Mouse (Mus musculus) intestine, postnatal 0 days (tissue): ENCODE measurements around the gene Ttc7. TPM values are rescaled to one million over a fixed set of nuclear protein-coding genes. Genes with fewer than 3 reads are reported as not detected.
A peak's percentile ranks its signal among the peaks of the same experiment; 100 is the strongest.

Experiments
- ATAC-seq: fragments of 200-750 bp; cut with Nextera tagmentation; 2 replicates; pipeline ENCODE4 v1.8.0; 2017; ENCODE audit warnings: mild to moderate bottlenecking, moderate TSS enrichment, moderate library complexity
- H3K27ac ChIP-seq: fragments of 300-500 bp; sonication (generic); 2 replicates; pipeline ENCODE4 v1.5.1; 2014; ENCODE audit warnings: mild to moderate bottlenecking, low read depth, low read length, moderate library complexity
- H3K27me3 ChIP-seq: fragments of 300-500 bp; sonication (generic); replicated peaks from 2 replicates; pipeline ENCODE4 v1.6.1; 2014; ENCODE audit warnings: low read length, mixed read lengths; ENCODE audit not compliant: control insufficient read depth, insufficient read depth
- H3K36me3 ChIP-seq: fragments of 300-500 bp; sonication (generic); 2 replicates; pipeline ENCODE4 v1.6.1; 2014; ENCODE audit warnings: mild to moderate bottlenecking, moderate library complexity; ENCODE audit not compliant: control insufficient read depth, insufficient read depth
- H3K4me1 ChIP-seq: fragments of 300-500 bp; sonication (generic); replicated peaks from 2 replicates; pipeline ENCODE4 v1.6.1; 2014; ENCODE audit warnings: antibody characterized with exemption, low read length, mixed read lengths; ENCODE audit not compliant: control insufficient read depth, insufficient read depth
- H3K4me2 ChIP-seq: fragments of 300-500 bp; sonication (generic); replicated peaks from 2 replicates; pipeline ENCODE4 v1.6.1; 2014; ENCODE audit warnings: low read depth, mild to moderate bottlenecking, moderate library complexity
- H3K4me3 ChIP-seq: fragments of 300-500 bp; sonication (generic); 2 replicates; pipeline ENCODE4 v1.5.1; 2014; ENCODE audit warnings: low read depth, low read length
- H3K9ac ChIP-seq: fragments of 300-500 bp; sonication (generic); 2 replicates; pipeline ENCODE4 v1.6.1; 2014; ENCODE audit warnings: mild to moderate bottlenecking, low read depth, low read length
- H3K9me3 ChIP-seq: fragments of 300-500 bp; sonication (generic); 2 replicates; pipeline ENCODE4 v1.6.1; 2016; ENCODE audit warnings: mixed run types; ENCODE audit not compliant: control insufficient read depth
- CTCF ChIP-seq: sonication (generic); IDR thresholded peaks from 2 replicates; pipeline ENCODE4 v1.5.1; 2016; ENCODE audit warnings: low read depth, mild to moderate bottlenecking, control low read depth, antibody characterized with exemption, moderate library complexity
- WGBS: fragments of 180-500 bp; shearing (Covaris S2); extraction: QIAGEN DNeasy Blood & Tissue Kit; methylation state at CpG from one replicate; pipeline ENCODE4 v1.1.7; 2014; 5-methylcytosine and 5-hydroxymethylcytosine counted together
- polyA plus RNA-seq: library from polyadenylated mRNA; unstranded; fragments of >200 nt; fragmentation: Nextera tagmentation; extraction: Ambion mirVana; gene quantifications from 2 replicates; pipeline ENCODE4 v1.2.1, GENCODE M21; 2015

Ttc7 gene
- polyA plus RNA-seq, 1 experiment from 2014 or later, result 61.7 TPM

GRCm38 (mm10) chr17:87361132-87361531, 78.4 kb downstream of the Ttc7 start:
- H3K9me3 ChIP-seq, result no peaks in the 10 kb centered on the region
- WGBS, result 78% methylated on average over 3 of the region's 3 CpGs
- H3K4me2 ChIP-seq, result no peak overlapping the region
- ATAC-seq, result no peak
- H3K4me3 ChIP-seq, result no peak overlapping the region
- no peak for TF ChIP-seq CTCF
- no peak overlapping the region for H3K9ac ChIP-seq
- H3K4me1 ChIP-seq, result no peaks in the 10 kb centered on the region
- H3K27ac ChIP-seq, result no peak overlapping the region
- peaks cover 46% of the 10 kb centered on the region for H3K36me3 ChIP-seq
- no peaks in the 10 kb centered on the region for H3K27me3 ChIP-seq

DNA sequence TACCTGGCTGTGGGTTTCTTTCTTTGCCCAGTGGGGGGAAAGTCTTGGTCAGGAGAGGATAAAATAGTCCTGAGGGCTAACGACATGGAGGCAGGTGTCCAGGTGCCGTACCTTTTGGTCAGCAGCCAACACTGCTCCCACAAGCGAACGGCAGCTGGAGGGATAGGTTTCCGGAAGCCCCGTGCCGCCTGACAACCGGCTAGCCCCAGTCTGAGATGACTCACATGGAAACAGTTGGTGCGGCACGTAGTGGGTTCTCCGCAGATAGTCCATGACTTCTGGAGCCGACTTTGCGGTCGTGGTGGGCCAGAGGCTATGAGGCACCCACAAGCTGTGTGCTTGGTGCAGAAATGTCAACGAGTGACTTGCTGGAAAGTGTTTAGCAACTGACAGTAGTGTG, 81.4 kb downstream of the Ttc7 start:
- Histone ChIP-seq H3K4me1 (no peaks in the 10 kb centered on the region), H3K27ac (no peak overlapping the region), H3K9me3 (no peaks in the 10 kb centered on the region), H3K9ac (no peak overlapping the region), H3K36me3 (peaks cover 50% of the 10 kb centered on the region), H3K4me3 (no peak overlapping the region), H3K27me3 (no peaks in the 10 kb centered on the region), H3K4me2 (no peak overlapping the region)
- no peak for TF ChIP-seq CTCF
- WGBS, result 87% methylated on average over 15 of the region's 15 CpGs
- ATAC-seq, result no peak

GRCm38 (mm10) chr17:87365268-87365667, 82.6 kb downstream of the Ttc7 start:
- peaks cover 47% of the 10 kb centered on the region for H3K36me3 ChIP-seq
- no peak for ATAC-seq
- H3K4me2 ChIP-seq, result no peak overlapping the region
- H3K4me3 ChIP-seq, result no peak overlapping the region
- H3K9ac ChIP-seq, result no peak overlapping the region
- no peaks in the 10 kb centered on the region for H3K4me1 ChIP-seq
- no peaks in the 10 kb centered on the region for H3K9me3 ChIP-seq
- no peaks in the 10 kb centered on the region for H3K27me3 ChIP-seq
- TF ChIP-seq CTCF, result no peak
- 51% methylated on average over 8 of the region's 8 CpGs for WGBS
- H3K27ac ChIP-seq, result no peak overlapping the region

DNA sequence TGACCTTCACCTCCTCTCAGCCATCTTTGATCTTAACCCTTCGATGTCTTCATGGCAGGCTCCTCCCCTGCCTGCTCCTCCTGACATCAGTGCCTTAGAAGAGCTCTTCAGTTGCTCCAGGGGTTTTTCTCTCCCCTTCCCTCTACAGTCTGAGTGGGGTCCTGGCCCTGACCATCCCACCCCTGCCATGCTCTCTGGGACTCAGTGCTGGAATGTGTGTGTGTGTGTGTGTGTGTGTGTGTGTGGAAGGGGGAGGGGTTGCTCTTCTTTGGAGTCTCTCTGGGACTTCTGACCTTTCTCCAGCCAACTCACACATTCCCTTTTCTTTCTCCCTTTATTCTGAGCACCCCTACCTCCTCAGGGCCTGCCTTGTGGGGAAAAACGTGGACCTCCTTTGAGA, 83.8 kb downstream of the Ttc7 start:
- no peaks in the 10 kb centered on the region for H3K9me3 ChIP-seq
- TF ChIP-seq CTCF, result no peak
- no peak overlapping the region for H3K4me3 ChIP-seq
- H3K27me3 ChIP-seq, result no peaks in the 10 kb centered on the region
- 37% methylated on average over 2 of the region's 2 CpGs for WGBS
- no peak overlapping the region for H3K4me2 ChIP-seq
- no peak for ATAC-seq
- H3K4me1 ChIP-seq, result no peaks in the 10 kb centered on the region
- no peak overlapping the region for H3K9ac ChIP-seq
- peaks cover 39% of the 10 kb centered on the region for H3K36me3 ChIP-seq
- no peak overlapping the region for H3K27ac ChIP-seq

- ATAC-seq, result no peak
- Histone ChIP-seq H3K4me1 (no peaks in the 10 kb centered on the region), H3K9ac (no peak overlapping the region), H3K27me3 (no peaks in the 10 kb centered on the region), H3K4me2 (no peak overlapping the region), H3K36me3 (peaks cover 32% of the 10 kb centered on the region), H3K9me3 (no peaks in the 10 kb centered on the region), H3K4me3 (no peak overlapping the region), H3K27ac (no peak overlapping the region)
- no peak for TF ChIP-seq CTCF
- 55% methylated on average over 4 of the region's 4 CpGs for WGBS
Measured at GRCm38 (mm10) chr17:87367228-87367627, 84.5 kb downstream of the Ttc7 start.

GRCm38 (mm10) chr17:87367640-87368039, 85.0 kb downstream of the Ttc7 start:
- no peak overlapping the region for H3K4me2 ChIP-seq
- H3K27ac ChIP-seq, result peak overlapping the region; percentile 21; the same call in 1 of the 2 replicates
- WGBS, result 61% methylated on average over 3 of the region's 3 CpGs
- H3K4me1 ChIP-seq, result no peaks in the 10 kb centered on the region
- H3K9ac ChIP-seq, result no peak overlapping the region
- TF ChIP-seq CTCF, result no peak
- H3K27me3 ChIP-seq, result no peaks in the 10 kb centered on the region
- peaks cover 30% of the 10 kb centered on the region for H3K36me3 ChIP-seq
- no peak for ATAC-seq
- no peak overlapping the region for H3K4me3 ChIP-seq
- no peaks in the 10 kb centered on the region for H3K9me3 ChIP-seq

- H3K9ac ChIP-seq, result no peak overlapping the region
- 90% methylated on average over 10 of the region's 10 CpGs for WGBS
- no peak for TF ChIP-seq CTCF
- no peak overlapping the region for H3K4me2 ChIP-seq
- no peaks in the 10 kb centered on the region for H3K4me1 ChIP-seq
- H3K9me3 ChIP-seq, result no peaks in the 10 kb centered on the region
- no peak overlapping the region for H3K4me3 ChIP-seq
- ATAC-seq, result no peak
- H3K27ac ChIP-seq, result no peak overlapping the region
- peaks cover 21% of the 10 kb centered on the region for H3K36me3 ChIP-seq
- H3K27me3 ChIP-seq, result no peaks in the 10 kb centered on the region
Measured at GRCm38 (mm10) chr17:87368481-87368880, 85.8 kb downstream of the Ttc7 start.
